Mouse (Mus musculus): ENCODE measurements around the gene Hcfc1r1. TPM values are rescaled to one million over a fixed set of nuclear protein-coding genes. Genes with fewer than 3 reads are reported as not detected.

Hcfc1r1 gene
- polyA plus RNA-seq, 1 experiment from 2014 or later, result 121 TPM

DNA sequence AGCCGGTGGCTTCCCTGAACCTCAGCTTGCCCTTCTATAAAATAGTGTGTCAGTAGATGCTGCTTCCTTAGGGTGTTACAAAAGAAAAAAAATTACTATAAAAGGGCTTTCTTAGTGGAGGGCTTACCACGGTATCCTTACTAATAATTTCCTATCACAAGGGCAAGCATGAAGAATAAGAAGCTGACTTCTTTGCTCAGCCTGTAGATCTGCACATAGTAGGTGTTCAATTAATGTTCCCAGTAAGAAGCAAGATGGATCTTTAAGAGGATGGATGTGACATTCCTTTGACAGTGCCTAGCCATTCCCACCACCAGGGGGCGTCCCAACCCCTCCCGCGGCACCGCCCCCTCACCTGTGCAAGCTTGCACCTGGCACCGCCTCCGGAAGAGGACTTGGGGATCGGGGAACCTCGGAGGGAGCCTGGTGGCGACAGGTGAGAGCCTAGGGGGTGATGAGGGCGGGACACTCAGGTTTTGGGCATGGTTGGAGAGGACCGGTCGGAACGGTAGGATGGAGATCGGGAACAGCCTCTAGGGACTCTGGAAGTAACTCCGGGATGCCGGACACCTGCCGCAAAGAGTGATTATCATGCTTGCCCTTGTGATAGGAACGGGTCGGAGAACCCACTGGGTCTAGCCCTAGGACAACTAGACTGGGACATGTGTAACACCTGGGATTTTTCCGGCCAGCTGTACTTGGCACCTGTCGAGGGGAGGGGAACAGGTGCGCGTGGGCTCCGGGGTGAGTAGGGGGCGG, 13.1 kb upstream of the Hcfc1r1 start, which contains the start of gene Bicdl2:
Gene Bicdl2 (plus strand): TSS at position 390 of the 759 bp plus-strand sequence.
- WGBS, result 7% methylated on average over 27 of the region's 27 CpGs
- H3K4me1 ChIP-seq, result no peaks in the 10 kb centered on the region
- no peaks in the 10 kb centered on the region for H3K9me3 ChIP-seq
- no peak within 1 kb of the TSS for H3K27ac ChIP-seq
- H3K4me2 ChIP-seq, result peak within 1 kb of the TSS; percentile 14
- ATAC-seq (replicated peaks), result no peak
- no peak within 1 kb of the TSS for H3K9ac ChIP-seq
- peaks cover 42% of the 10 kb centered on the region for H3K27me3 ChIP-seq (replicated peaks)
- no peaks in the 10 kb centered on the region for H3K36me3 ChIP-seq (replicated peaks)
- no peak within 1 kb of the TSS for H3K4me3 ChIP-seq

DNA sequence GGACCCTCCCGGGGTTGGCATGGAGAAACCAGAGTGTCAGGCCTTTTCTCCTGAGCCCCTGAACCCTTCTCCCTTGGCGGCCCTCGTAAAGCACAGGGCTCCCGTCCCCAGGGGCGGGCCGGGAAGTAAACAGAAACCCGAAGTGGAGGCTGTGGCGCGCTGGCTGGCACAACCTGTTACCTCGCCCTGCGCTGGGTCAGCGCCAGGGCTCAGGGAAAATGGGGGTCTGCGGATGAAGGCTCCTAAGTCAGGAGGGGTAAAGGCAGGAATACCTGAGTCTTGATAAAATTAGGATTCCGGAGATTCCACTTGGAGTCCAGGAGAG, 12.6 kb upstream of the Hcfc1r1 start:
- peaks cover 42% of the 10 kb centered on the region for H3K27me3 ChIP-seq (replicated peaks)
- no peak overlapping the region for H3K9ac ChIP-seq
- no peaks in the 10 kb centered on the region for H3K36me3 ChIP-seq (replicated peaks)
- H3K4me2 ChIP-seq, result peak overlapping the region; percentile 14; the same call in 1 of the 2 replicates
- ATAC-seq (replicated peaks), result no peak
- no peak overlapping the region for H3K4me3 ChIP-seq
- H3K27ac ChIP-seq, result no peak overlapping the region
- no peaks in the 10 kb centered on the region for H3K4me1 ChIP-seq
- no peaks in the 10 kb centered on the region for H3K9me3 ChIP-seq
- WGBS, result 3% methylated on average over 14 of the region's 14 CpGs

- Histone ChIP-seq H3K27ac (no peak overlapping the region), H3K27me3 (replicated peaks) (peaks cover 42% of the 10 kb centered on the region), H3K4me1 (no peaks in the 10 kb centered on the region), H3K9me3 (no peaks in the 10 kb centered on the region), H3K9ac (no peak overlapping the region), H3K36me3 (replicated peaks) (no peaks in the 10 kb centered on the region), H3K4me2 (no peak overlapping the region), H3K4me3 (no peak overlapping the region)
- 4% methylated on average over 9 of the region's 9 CpGs for WGBS
- ATAC-seq (replicated peaks), result no peak
These were observed 11.9 kb upstream of the Hcfc1r1 start for GRCm38 (mm10) chr17:23661526-23661925.

- Histone ChIP-seq H3K4me3 (no peak overlapping the region), H3K9ac (no peak overlapping the region), H3K4me2 (no peak overlapping the region), H3K36me3 (replicated peaks) (peaks cover 5% of the 10 kb centered on the region), H3K4me1 (no peaks in the 10 kb centered on the region), H3K27ac (no peak overlapping the region), H3K27me3 (replicated peaks) (peaks cover 35% of the 10 kb centered on the region), H3K9me3 (no peaks in the 10 kb centered on the region)
- WGBS, result 17% methylated on average over 5 of the region's 5 CpGs
- ATAC-seq (replicated peaks), result peak; percentile 47; the same call in 1 of the 2 replicates
These were observed 8.8 kb upstream of the Hcfc1r1 start for GRCm38 (mm10) chr17:23664556-23665021.

DNA sequence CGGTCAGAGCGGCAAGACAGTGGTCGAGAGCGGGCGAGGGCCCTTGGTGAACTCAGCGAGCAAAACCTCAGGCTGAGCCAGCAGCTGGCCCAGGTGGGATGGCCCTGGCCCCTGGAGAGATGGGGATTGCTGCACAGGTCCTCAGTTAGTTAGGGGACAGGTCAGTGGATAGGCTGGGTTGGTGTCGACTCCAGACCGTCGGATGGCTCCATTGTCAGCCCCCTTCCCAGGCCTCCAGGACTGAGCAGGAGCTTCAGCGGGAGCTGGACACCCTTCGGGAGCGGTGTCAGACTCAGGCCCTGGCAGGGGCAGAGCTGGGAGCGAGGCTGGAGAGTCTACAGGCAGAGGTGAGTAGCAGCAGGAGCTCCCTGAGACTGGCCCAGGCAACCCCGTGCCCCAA, 7.9 kb upstream of the Hcfc1r1 start:
- peaks cover 26% of the 10 kb centered on the region for H3K27me3 ChIP-seq (replicated peaks)
- H3K9me3 ChIP-seq, result no peaks in the 10 kb centered on the region
- H3K9ac ChIP-seq, result no peak overlapping the region
- no peak overlapping the region for H3K27ac ChIP-seq
- H3K36me3 ChIP-seq (replicated peaks), result peaks cover 10% of the 10 kb centered on the region
- no peak overlapping the region for H3K4me2 ChIP-seq
- WGBS, result 83% methylated on average over 14 of the region's 14 CpGs
- H3K4me3 ChIP-seq, result no peak overlapping the region
- no peak for ATAC-seq (replicated peaks)
- H3K4me1 ChIP-seq, result no peaks in the 10 kb centered on the region

DNA sequence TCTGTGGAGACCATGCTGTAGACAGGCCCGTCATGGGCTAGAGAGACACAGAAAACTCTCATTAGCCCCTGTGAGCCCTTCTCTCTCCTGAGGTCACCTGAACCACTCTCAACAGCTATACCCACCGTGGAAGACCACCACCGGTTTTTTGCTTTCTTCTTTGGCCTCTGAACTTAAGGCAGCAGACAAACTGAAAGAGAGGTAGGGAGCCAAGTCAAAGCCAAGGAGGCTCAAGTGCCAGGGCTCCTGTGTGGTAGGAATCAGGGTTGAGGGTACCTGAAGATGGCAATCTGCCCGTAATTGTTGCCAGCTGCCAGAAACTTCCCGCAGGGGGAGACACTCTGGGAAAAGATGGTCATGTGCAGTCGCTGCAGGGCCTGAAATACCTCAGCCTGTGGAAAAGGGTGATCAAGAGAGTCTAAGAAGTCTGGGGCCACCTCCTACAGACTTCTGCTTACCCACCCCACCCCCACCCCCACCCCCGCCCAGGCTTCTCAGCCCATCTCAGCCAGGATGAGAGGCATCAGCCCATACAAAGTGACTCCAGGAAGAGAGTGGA, 2.8 kb upstream of the Hcfc1r1 start:
- H3K4me3 ChIP-seq, result no peak overlapping the region
- H3K4me1 ChIP-seq, result peaks cover 18% of the 10 kb centered on the region
- no peak overlapping the region for H3K27ac ChIP-seq
- no peaks in the 10 kb centered on the region for H3K9me3 ChIP-seq
- H3K27me3 ChIP-seq (replicated peaks), result peaks cover 12% of the 10 kb centered on the region
- no peak overlapping the region for H3K9ac ChIP-seq
- WGBS, result 84% methylated on average over 7 of the region's 7 CpGs
- peaks cover 10% of the 10 kb centered on the region for H3K36me3 ChIP-seq (replicated peaks)
- H3K4me2 ChIP-seq, result no peak overlapping the region
- no peak for ATAC-seq (replicated peaks)

DNA sequence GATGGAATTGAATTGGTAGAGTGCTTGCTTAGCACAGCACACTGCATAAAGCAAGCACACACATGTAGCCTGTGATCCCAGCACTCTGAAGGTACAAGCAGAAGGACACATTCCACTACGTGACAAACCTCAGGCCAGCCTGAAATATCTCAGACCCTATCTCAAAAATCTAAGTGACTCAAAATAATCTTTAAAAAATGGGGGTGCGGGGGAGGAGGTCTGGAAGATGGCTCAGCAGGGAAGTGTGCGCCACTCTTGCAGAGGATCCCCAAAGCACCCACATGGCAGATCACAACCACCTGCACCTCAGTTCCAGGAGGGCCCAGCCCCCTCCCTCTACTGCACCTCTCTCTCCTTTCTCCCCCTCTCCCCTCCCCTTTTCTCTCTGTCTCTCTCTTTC, 1.9 kb upstream of the Hcfc1r1 start:
- no peak overlapping the region for H3K4me2 ChIP-seq
- peaks cover 27% of the 10 kb centered on the region for H3K4me1 ChIP-seq
- WGBS, result 97% methylated on average over 3 of the region's 3 CpGs
- H3K27ac ChIP-seq, result no peak overlapping the region
- no peak overlapping the region for H3K4me3 ChIP-seq
- peaks cover 21% of the 10 kb centered on the region for H3K27me3 ChIP-seq (replicated peaks)
- peaks cover 10% of the 10 kb centered on the region for H3K36me3 ChIP-seq (replicated peaks)
- no peak overlapping the region for H3K9ac ChIP-seq
- no peak for ATAC-seq (replicated peaks)
- no peaks in the 10 kb centered on the region for H3K9me3 ChIP-seq

DNA sequence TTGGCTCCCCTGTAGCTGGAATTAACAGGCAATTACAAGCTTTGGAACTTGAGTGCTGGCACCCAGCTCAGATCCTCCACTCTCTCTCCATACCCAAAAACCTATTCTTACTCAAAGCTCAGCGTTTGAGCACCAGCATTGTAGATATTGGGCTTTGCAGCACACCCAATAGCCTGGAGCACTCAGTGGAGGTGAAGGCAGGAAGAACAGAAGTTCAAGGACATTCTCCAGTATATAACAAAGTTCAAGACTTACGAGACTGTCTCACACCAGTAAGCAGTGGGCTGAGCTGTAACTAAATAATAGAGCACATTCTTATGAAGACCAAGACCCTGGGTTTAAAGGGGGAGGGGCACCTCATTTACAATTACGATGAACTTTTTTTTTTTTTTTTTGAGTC, 635 bp upstream of the Hcfc1r1 start:
- Histone ChIP-seq H3K36me3 (replicated peaks) (peaks cover 10% of the 10 kb centered on the region), H3K4me3 (peak overlapping the region; percentile 54), H3K9ac (peak overlapping the region; percentile 0; the same call in 1 of the 2 replicates), H3K27ac (no peak overlapping the region), H3K4me1 (peaks cover 40% of the 10 kb centered on the region), H3K27me3 (replicated peaks) (peaks cover 28% of the 10 kb centered on the region), H3K4me2 (peak overlapping the region; percentile 60), H3K9me3 (no peaks in the 10 kb centered on the region)
- WGBS, result 71% methylated on average over 3 of the region's 3 CpGs
- ATAC-seq (replicated peaks), result 0 out of 2 replicates have a peak, but pooled peaks have one; percentile 0

DNA sequence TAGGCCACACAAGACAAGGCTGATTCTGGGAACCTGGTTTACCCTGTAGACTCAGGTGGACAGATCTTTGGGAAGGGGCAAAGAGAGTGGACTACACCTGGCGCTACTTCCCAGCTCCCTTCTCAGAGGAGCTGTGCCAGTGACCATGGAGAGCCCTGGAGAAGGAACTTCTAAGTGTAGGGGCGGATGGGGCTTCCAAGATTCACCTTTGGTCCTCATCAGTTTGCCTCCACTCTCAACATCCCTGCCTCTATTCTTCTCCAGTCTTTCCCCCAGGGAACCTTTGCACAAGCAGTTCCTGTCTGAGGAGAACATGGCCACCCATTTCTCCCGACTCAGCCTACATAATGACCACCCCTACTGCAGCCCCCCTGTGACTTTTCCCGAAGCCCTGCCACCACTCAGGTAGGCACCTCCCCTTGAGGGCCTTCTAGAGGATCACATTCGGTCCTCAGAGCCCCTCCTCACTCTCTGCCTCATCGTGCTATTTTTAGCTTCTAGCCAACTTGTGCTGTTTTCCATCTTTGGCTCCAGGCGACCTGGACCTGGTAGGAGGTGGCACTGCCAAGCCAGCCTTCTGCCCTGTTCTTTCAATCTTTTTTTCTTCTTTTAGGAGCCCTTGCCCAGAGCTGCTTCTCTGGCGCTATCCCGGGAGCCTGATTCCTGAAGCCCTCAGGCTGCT, 1.0 kb downstream of the Hcfc1r1 start:
- no peaks in the 10 kb centered on the region for H3K9me3 ChIP-seq
- ATAC-seq (replicated peaks), result no peak
- 0 out of 2 replicates have a peak, but pooled peaks cover 5% of the 10 kb centered on the region for H3K36me3 ChIP-seq (replicated peaks)
- peak overlapping the region; percentile 60 for H3K4me2 ChIP-seq
- H3K4me1 ChIP-seq, result peaks cover 43% of the 10 kb centered on the region
- peaks cover 44% of the 10 kb centered on the region for H3K27me3 ChIP-seq (replicated peaks)
- peak overlapping the region; percentile 76; the same call in 1 of the 2 replicates for H3K27ac ChIP-seq
- H3K4me3 ChIP-seq, result peak overlapping the region; percentile 54
- H3K9ac ChIP-seq, result peak overlapping the region; percentile 55
- WGBS, result 50% methylated on average over 9 of the region's 9 CpGs

- H3K4me1 ChIP-seq, result peaks cover 46% of the 10 kb centered on the region
- H3K4me3 ChIP-seq, result 0 out of 2 replicates have a peak overlapping the region, but pooled peaks have one; percentile 54
- no peaks in the 10 kb centered on the region for H3K9me3 ChIP-seq
- H3K4me2 ChIP-seq, result peak overlapping the region; percentile 60; the same call in 1 of the 2 replicates
- peaks cover 51% of the 10 kb centered on the region for H3K27me3 ChIP-seq (replicated peaks)
- H3K9ac ChIP-seq, result no peak overlapping the region; the same call in 1 of the 2 replicates
- WGBS, result 51% methylated on average over 5 of the region's 5 CpGs
- H3K36me3 ChIP-seq (replicated peaks), result no peaks in the 10 kb centered on the region
- ATAC-seq (replicated peaks), result no peak
- H3K27ac ChIP-seq, result no peak overlapping the region
These were observed 1.7 kb downstream of the Hcfc1r1 start for GRCm38 (mm10) chr17:23675127-23675526.

DNA sequence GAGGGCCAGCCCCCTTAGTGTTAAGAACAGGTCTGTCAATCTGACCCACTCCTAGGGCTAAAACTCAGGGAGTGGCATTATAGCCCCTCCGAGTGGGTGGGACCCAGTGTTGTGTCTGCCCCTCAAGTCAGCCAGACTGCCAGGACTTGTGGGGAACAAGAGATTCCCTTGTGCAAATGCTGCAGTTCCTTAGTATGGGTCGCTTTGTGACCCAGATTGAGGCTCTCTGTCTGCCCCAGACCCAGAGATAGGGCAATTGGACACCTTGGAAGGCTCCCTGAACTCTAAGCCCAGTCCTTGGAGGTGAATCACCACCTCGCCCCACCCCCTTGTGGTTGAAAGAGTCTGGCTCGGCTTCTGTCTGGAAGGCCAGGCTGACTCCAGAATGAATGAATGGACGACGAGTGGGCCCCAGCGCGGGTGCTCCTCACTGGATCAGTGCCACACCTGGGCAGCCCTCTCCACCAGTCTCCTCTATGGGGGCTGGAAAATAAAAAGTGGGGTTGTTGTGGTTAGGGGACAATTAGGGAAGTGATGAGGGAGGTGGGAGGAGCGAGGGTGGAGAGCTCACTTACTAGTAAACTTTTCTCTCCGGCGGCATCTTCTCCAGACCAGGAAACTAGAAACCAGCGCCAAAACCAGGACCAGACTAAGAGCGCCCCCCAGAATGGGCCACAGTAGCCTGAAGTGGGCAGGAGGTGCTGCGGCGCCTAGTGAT, 2.3 kb downstream of the Hcfc1r1 start:
- Histone ChIP-seq H3K4me1 (peaks cover 46% of the 10 kb centered on the region), H3K27me3 (replicated peaks) (peaks cover 57% of the 10 kb centered on the region), H3K9ac (no peak overlapping the region)

More for the DNA sequence above, 2.3 kb downstream of the Hcfc1r1 start:
- no peak for ATAC-seq (replicated peaks)
- no peaks in the 10 kb centered on the region for H3K9me3 ChIP-seq
- H3K4me3 ChIP-seq, result peak overlapping the region; percentile 45
- peak overlapping the region; percentile 88 for H3K4me2 ChIP-seq
- WGBS, result 10% methylated on average over 15 of the region's 15 CpGs
- H3K27ac ChIP-seq, result no peak overlapping the region
- H3K36me3 ChIP-seq (replicated peaks), result no peaks in the 10 kb centered on the region

Data from midbrain, embryonic 15.5 days (tissue).